Mouse (Mus musculus): Measurements from ENCODE around the gene Raet1e.
"Not testable (repeated sequence)": the region's sequence is repeated elsewhere in the genome, so short reads cannot be mapped to it uniquely, and the experiment has no call there.

Gene Raet1e

DNA sequence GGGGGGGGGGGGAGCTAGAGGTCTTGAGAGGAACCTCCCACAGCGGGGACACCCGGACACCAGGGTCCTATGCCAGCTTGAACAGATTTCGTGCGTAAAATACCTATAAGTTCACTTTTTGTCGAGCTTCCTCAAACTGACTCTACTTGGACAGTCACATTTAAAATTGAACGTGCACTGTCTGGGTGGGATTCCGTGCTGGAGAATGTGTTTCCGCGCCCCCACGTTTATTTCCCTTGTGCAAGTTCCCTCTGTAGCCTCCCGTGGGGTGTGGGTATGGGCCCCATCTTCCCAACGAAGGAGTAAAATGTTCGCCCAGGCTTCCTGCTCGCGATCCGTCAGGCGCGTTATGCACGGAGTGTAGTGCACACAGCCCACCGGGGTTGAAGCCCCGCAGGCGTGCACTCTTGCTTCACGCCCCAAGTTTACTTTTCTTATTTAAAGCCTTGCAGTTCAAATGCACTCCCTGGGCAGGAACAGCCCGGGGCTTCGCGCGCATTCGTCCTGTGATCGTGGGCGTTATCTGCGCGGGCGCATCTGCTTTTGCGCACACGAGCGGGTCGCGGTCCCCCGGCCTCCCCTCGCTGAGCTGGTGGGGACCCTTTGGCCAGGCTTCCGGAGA is 115.4 kb downstream of the Raet1e start:
- DNase-seq (ENCODE audit: low spot score in 2 of 2), result no peak

DNA sequence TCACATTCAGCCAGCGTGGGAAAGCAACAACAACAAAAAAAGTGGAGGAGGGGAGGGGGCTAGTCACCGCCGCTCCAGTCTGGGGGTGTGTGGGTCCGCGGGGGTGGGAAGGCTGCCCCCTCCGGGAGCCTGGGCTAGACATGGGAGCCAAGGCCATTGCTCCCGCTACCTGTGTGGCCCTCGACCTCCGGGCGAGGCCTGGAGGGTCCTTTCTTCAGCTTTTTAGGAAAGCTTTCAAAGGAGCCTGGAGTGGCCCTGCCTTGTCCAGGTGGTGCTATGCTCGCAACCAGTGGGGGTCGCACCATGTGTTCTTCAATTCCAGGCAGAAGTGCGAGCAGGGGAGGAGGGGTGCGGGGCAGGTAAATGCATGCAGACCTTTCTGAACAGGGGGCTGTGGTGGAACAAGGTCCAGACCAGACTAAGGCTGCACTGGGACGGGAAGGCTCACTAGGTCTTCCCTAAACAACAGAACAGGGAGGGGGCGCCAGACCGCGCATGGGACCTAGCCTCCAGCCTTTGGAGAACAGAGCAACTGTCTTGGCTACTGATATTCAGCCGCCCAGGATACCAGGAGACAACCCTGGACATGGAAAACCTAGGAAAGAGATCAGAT is 116.2 kb downstream of the Raet1e start:
- no peak for DNase-seq (ENCODE audit: low spot score in 2 of 2)

DNA sequence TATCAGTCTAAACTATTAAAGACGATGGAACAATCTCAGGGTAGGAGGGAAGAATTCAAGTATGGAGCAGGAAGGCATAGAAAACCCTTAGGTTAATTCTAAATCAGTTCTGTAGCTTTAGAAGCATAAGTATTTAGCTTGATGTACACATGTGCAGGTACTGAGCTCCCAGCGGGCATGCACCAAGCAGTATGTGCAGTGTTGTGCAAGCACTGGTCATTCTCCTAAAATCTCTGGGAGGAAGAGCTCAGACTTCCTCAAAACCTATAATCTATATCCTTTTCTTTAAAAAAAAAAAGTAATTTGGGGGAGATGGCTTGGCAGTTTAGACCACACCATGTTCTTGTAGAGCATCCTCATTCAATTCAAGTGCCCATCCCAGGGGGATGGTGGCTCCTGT is 120.1 kb downstream of the Raet1e start:
- DNase-seq (ENCODE audit: low spot score in 2 of 2), result not testable (repeated sequence)

DNA sequence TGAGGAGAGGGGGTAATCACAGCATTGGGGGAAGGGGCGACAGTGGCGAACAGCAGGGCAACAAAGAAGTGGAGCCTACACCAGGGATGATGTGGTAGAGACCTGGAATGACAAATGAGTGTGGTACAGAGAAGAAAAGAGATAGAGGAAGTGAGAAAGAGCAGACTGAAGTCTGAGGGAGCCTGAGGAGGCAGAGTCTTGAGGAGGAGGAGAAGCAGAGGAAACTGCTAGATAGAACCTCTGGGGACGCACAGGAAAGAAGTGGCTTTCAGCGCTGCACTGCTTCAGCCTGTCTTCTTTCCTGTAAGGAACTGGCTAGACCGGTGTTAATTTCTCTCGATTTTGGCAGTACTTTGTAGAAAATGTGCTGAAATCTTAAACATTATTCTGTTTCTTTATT is 124.4 kb downstream of the Raet1e start:
- no peak for DNase-seq (ENCODE audit: low spot score in 2 of 2)

DNA sequence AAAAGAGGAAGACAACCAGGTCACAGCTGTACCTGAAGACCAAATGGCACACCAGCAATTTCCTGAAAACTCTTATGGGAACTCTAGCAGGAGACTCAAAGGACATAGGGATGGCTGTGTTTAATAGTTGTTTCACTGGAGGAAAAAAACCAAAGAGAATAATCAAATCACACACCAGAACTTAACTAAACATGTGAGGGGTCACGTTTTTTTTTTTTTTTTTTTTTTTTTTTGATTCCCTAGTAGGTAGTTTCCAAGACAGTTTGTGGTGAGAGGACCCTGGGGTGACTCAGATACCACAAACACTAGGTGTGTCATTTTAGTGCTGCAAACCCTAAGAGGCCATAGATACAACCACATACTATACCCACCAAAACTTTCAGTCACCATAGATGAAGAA is 137.3 kb downstream of the Raet1e start:
- DNase-seq (ENCODE audit: low spot score in 2 of 2), result no peak

DNA sequence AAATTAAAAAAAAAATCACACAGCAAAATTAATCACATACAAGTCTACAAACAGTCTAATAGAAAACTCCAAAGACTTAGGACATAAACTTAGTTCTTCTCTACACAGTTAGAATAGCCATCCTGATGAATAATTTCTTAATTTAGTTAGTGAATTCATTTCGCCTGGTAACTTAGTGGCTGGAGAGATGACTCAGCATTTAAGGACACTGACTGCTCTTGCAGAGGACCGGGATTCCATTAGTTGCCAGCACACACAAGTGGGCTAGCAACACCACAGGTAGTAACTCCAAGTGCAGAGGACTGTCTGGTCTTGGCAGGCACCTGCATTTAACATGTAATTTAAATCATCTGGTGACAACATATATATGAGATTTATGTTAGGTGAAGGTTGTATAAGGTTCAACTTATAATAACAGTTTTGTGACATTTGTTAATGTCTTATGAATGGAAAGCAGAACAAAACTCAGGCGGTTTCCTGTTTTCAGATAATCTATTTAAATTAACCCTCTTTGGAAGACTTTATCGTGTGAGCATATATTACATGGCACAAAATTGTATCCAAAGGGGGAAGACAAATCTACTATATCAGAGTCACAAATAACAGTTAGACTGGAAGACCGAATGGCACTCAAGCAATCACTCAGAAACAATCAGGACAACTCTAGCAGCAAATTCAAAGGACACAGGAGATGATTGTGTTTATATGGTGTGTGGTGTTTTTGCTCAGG is 138.8 kb downstream of the Raet1e start:
- DNase-seq (ENCODE audit: low spot score in 2 of 2), result no peak

DNA sequence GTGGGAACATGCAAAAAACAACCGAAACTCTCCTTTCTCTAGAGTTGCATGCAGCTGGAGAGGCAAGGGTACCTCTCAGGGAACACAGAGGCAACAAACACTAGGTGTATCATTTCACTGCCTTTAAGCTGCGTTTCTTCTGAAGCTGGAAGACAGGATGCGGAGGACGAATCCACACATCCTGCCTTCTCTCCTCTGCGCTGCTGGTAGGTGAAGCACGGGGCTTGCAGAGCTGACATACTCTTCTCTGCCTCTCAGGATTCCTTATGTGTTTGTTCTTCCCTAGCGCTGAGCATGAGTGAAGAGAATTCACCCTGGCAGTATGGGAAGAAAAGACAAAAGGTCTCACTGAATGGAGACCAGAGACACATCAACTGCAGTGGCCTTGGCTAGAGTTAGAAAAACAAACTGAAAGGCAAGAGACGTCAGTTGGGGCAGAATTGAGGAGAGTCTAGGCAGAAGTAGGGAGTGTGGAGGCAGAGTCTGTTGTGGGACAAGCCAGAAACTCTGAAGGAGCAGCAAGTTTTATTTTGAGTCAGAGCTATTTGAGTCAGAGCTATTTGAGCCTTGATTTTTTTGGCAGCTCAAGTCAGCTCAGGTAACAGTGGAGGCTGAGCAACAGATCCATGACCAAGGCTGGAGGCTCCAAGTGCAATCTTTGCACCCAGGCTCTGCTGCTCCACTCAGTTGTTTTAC is 139.5 kb downstream of the Raet1e start:
- DNase-seq (ENCODE audit: low spot score in 2 of 2), result no peak

DNA sequence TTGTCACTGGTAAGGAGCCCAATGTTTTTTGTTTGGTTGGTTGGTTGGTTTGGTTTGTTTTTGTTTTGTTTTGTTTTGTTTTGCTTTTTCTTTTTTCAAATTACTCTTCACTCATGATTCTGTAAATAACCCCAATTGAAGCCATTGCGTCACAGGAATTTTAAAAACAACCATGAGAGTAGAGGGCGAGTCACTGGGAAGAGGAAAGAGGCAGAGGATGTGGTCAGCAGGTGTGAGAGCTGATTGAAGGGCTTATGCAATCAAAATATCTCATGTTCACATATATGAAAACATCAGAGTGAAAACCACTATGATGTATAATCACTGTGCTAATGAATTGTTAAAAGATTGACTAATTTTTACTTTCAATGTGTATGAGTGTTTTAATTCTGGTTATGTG is 141.0 kb downstream of the Raet1e start:
- no peak for DNase-seq (ENCODE audit: low spot score in 2 of 2)

DNA sequence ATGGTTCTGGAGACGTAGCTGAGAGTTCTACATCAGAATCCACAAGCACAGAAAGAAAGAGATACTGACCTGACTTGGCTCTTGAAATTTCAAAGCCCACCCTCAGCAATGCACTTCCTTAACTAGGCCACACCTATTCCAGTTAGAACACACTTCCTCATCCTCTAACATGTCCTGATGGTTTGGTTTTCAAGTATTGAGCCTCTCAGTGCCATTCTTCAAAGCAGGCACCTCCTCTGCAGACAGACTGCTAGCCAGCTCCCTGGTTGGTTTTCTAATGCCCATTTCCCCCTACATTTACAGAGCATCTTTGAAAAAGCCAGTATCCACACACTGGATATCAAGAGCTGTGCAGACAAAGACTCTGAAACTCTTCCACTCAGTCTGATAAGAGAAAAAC is 143.3 kb downstream of the Raet1e start:
- DNase-seq (ENCODE audit: low spot score in 2 of 2), result no peak

DNA sequence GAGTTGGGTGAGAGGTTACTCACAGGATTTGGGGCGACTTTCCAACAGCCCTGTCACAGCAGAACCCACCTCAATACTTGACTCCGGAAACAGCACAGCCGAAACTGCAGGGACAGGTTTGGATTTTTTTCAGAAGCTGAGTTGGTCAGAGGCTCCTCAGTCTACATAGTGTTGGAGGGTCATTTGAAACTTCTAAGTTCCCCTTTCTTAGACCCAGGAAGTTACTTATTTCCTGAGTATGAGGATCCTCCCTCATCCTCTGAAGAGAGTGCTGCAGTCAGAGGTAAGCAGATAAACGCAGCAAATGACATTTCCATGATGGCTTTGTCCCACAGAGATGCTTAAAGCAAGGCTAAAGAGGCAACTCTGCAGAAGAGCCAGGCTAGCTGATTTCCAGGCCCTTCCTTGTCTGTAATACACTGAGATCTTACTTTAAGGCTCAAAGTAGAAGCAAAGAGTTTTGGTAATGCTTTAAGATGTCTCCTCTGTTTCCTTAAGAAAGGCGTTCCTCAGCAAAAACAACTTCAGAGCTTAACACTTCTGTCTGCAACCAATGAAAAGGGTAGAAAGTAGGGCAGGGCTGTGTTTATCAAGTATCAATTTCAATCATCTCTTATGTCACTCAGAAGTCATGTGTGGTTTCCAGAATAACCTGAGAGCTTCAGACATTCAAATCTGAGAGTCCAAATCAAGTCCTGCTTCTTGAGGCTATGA is 144.1 kb downstream of the Raet1e start:
- DNase-seq (ENCODE audit: low spot score in 2 of 2), result peak in 1 of 2 experiments; percentile 20

DNA sequence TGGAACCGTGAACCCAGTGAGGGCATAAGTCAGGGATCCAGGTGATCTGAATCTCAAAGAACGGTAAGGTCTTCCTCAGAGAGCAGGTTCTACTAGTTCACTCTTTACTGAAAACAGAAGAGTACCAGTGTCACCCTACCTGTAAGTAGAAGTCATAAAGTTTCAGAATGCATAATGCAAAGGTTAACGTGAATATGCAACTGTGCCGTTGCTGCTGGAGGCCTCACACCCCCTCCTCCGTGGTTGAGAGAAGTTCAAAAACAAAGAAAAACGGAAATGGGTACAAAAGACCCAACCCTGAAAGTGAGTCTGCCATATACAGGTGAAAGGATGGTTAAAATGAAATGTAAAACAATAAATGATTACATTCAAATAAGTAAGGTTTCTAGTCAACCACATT is 145.4 kb downstream of the Raet1e start:
- no peak for DNase-seq (ENCODE audit: low spot score in 2 of 2)

DNA sequence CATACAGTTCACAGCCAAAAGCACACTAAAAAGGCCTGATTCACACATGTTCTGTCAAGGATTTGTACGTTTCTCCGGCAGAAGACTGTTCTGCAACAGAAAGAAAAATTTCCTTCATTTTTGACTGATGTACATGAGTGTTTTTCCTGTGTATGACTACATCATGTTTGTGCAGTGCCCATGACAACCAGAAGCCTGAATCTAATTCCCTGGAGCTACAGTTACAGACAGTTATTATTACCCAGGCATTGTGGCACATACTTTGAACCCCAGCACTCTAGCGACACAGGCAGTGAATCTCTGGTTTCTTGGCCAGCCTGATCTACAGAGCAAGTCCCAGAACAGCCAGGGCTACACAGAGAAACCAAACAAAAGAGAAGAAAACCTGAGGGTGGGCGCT is 147.4 kb downstream of the Raet1e start:
- DNase-seq (ENCODE audit: low spot score in 2 of 2), result no peak

DNA sequence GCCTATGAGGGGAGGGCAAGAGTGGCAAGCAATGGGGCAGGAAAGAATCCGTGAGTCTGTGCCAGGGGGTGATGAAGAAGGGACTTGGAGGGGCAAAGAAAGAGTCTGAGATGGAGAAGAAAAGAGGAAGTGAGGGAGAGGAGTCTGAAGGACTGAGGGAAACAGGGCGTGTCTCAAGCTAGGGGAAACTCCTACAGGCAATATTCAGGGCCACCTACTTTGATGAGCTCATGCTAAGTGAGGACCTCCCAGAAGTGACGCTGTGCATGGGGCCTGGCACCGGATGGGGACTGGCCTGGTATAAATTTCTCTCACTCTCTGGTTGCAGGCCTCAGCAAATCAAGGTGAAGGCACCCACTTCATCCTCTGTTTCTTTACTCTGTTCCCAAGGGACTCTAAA is 148.1 kb downstream of the Raet1e start:
- peak in 1 of 2 experiments; percentile 43 for DNase-seq (ENCODE audit: low spot score in 2 of 2)

DNA sequence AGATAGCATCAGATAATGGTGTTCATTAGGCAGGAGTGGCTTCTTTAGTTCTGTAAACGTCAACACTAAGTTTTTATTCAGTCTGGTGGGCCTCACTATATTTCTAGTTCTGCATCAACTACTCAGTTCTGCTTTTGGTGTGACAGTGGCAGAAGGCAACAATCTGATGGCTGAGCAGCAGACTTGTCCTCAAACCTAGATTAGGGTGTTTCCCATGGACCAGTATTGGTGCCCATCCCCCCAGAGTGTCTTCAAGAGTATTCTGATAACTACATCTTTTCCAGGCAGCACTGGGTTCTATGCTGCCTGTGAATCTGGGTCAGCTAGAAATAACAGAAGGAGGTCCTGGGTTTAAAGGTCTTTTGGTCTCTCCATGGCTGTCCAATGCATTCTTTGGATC is 149.9 kb downstream of the Raet1e start:
- no peak for DNase-seq (ENCODE audit: low spot score in 2 of 2)

DNA sequence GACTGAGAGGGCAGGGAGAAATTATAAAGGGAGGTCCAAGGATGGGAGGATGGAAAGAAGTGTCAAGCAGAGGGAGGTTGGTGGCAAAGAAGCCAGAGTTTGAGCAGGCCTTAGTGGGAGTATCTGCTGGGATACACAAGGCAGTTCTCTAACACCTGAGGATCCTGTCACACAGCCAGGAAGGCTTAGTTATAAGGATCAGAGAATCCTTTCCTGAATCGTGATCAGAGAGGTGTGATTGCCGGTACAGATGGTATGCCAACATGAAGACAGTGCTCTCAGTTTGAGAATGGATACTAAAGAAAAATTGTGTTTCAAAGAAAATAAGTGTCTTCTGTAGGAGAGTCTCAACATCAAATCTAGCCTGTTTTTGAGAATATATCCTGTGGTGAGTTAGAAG is 164.5 kb downstream of the Raet1e start:
- no peak for DNase-seq (ENCODE audit: low spot score in 2 of 2)

DNA sequence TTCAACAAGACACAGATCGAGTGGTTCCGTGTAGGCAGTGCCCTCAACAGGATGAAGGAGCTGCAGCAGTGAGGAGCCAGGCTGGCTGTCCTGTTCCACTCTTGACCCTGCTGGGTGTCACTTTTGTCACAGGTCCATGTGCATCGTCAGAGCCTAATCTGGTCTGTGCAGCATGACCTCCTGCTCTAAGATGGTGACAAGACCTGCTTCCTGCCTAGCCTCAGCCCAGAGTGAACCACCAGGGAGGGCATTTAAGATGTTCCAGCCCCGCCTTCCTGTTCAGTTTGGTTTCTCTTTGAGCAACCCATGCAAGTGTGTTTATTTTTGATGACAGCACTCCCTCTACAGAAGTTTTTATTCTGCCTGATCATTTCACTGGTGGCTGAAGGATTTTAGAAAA is 187.4 kb downstream of the Raet1e start:
- DNase-seq (ENCODE audit: low spot score in 2 of 2), result not testable (repeated sequence)

DNA sequence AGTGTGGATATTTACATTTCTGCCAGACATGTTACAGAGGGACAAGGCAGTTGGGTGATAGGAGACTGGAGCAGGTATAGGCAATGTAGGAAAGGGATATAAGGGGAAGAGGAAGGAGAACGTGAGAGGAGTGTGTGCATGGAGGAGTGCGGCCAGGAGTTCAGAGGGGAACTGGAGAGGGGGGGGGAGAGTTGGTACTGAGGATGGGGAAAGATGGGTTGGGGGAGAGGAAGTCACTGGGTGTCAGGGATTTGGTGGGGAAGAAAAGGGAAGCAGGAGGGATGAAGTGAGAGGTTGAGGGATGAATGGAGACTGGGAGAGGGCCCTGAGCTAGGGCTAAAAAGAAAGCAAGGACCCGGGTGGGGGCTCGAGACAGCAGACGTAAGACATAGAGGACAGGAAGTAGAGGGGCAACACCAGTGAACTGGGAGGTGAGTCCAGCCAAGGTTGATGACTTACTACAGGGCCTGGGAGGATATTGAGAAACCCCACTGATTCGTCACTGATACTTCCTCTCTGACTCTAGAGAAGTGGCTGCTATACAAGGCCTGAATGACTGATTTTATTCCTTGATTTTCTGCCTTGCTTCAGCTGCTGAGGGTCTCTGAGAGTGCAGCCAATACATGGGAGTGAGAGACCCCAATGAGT is 195.3 kb downstream of the Raet1e start:
- not testable (repeated sequence) for DNase-seq (ENCODE audit: low spot score in 2 of 2)

DNA sequence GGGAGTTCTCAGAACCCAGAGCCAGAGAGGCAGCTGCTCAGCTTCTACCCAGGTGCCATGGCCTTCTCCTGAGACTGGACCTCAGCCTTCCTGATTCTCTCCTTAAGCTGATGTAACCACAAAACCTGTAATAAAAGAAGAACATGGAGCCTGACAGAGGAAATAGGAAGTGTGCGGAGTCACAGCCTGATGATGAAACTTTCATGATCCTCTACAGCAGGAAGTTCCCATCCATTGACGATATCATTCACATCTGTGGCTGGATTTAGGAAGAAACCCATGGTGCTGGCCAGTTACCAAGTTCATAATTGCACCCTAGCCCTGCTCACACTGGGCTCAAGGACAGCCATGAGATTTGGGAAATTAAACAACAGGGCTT is 195.8 kb downstream of the Raet1e start:
- DNase-seq (ENCODE audit: low spot score in 2 of 2), result not testable (repeated sequence)

DNA sequence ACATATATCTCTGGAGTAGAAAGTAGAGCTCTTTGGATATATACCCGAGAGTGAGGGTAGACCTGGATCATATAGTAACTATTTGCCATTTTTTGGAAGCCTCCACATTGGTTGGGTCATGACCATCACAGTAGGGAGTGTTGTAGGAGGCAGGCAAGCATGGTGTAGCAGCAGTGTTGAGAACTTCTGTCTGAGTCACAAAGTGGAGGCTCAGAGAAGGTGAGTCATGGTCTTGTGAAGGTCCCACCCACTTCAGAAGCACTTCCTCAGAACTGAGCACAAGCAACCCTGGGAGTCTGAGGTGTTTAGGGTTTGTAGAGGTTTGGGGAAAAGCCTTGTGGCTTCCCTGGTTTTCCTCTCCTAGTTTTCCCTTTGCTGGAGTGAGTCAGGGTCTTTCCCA is 199.0 kb downstream of the Raet1e start:
- DNase-seq (ENCODE audit: low spot score in 2 of 2), result not testable (repeated sequence)

DNA sequence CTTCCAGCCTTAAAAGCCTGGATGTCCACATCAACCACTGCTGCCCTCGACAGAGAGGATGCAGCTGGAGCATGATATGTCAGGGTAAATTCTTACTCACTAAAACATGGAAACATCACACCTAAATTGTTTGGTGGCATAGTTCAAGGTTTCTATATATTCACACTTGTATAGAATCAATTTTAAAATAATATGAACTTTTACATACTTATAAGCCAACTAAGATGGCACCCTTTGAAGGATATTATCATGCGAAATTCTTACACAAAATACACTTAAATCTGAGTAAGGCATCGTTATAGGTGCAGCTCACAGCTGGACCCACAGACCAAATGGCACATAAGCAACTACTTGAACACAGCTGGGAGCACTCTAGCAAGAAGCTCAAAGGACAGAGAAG is 201.9 kb downstream of the Raet1e start, which contains the start of gene Raet1d:
Gene Raet1d, plus strand, starts transcription at position 301 of the 400 bp plus-strand sequence.
- DNase-seq (ENCODE audit: low spot score in 2 of 2), result not testable (repeated sequence)

DNA sequence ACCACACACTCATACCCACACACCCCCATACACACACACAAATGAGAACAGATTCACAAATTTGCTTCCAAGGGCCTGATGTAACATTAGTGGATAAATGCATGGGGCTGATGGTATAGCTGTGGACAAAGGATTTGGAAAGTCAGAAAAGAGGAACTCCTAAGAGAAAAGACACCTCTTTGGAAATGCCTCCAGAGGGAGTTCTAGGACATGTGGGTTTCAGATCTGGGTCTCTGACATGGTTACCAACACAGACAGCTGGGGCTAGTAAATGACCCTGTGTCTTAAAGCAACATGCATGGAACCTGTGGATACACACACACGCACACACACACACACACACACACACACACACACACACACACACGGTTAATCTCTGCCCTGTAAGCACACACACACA is 202.6 kb downstream of the Raet1e start:
- not testable (repeated sequence) for DNase-seq (ENCODE audit: low spot score in 2 of 2)

Measured in spleen, postnatal 10 days (tissue).